Mouse (Mus musculus) E14TG2a.4 (cell line): ENCODE measurements around the gene Pdzk1ip1.

ENCODE experiments used
- H3K27me3 ChIP-seq: 2 replicates; pipeline ENCODE4 v1.6.1; 2014; ENCODE audit warnings: low read length, control low read depth; ENCODE audit not compliant: insufficient read depth
- H3K36me3 ChIP-seq: 2 replicates; pipeline ENCODE4 v1.6.1; 2014; ENCODE audit warnings: low read length, control low read depth; ENCODE audit not compliant: insufficient read depth
- H3K4me1 ChIP-seq: replicated peaks from 2 replicates; pipeline ENCODE4 v1.6.1; 2014; ENCODE audit warnings: low read depth, low read length, control low read depth
- H3K4me3 ChIP-seq: replicated peaks from 2 replicates; pipeline ENCODE4 v1.5.1; 2014; ENCODE audit warnings: mild to moderate bottlenecking, low read length
- H3K9me3 ChIP-seq: 2 replicates; pipeline ENCODE4 v1.6.1; 2014; ENCODE audit warnings: low read length, control low read depth
- CTCF ChIP-seq: conservative IDR thresholded peaks from 2 replicates; pipeline ENCODE4 v1.5.1; 2014; ENCODE audit warnings: low read length
- NANOG ChIP-seq: IDR thresholded peaks from 2 replicates; pipeline ENCODE4 v1.6.1; 2014; ENCODE audit warnings: borderline replicate concordance, low read length, mixed read lengths
- POU5F1 ChIP-seq: IDR thresholded peaks from 2 replicates; pipeline ENCODE4 v1.6.1; 2014; ENCODE audit warnings: low read length, borderline replicate concordance

The Pdzk1ip1 gene

DNA sequence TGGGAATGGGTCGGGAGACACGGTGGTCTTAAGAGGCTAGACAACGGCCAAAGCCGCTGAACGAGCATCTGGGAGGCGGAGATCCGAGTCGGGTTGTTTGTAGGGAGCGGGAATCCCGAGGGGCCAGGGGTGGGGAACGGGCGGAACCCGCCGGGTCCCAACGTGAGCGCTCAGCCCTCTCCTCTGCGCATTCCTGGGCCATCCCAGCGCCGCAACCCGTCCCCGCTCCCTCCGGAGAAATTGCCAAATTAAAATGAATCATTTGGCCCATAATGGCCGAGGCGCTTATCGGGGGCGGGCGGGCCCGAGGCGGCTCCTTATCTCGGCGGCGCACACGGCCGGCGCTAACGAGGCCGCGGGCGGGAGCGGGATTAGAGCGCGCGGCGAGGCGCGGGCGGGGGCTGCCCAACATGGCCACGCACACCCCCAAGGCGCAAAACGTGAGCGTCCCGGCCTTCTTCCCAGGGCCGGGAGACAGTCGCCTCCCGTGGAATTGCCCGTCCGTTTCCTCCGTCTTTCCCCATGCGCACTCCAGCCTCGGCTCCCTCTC, 32.1 kb upstream of the Pdzk1ip1 start, which contains the start of gene Tal1:
Gene Tal1, plus strand, starts transcription at position 56 of the 550 bp plus-strand sequence.
- Histone ChIP-seq H3K4me3 (peak within 1 kb of the TSS; percentile 77), H3K9me3 (no peaks in the 10 kb centered on the region), H3K36me3 (no peaks in the 10 kb centered on the region), H3K27me3 (peaks cover 96% of the 10 kb centered on the region), H3K4me1 (peaks cover 50% of the 10 kb centered on the region)
- TF ChIP-seq NANOG = no peak
- no peak for TF ChIP-seq CTCF
- no peak for TF ChIP-seq POU5F1

DNA sequence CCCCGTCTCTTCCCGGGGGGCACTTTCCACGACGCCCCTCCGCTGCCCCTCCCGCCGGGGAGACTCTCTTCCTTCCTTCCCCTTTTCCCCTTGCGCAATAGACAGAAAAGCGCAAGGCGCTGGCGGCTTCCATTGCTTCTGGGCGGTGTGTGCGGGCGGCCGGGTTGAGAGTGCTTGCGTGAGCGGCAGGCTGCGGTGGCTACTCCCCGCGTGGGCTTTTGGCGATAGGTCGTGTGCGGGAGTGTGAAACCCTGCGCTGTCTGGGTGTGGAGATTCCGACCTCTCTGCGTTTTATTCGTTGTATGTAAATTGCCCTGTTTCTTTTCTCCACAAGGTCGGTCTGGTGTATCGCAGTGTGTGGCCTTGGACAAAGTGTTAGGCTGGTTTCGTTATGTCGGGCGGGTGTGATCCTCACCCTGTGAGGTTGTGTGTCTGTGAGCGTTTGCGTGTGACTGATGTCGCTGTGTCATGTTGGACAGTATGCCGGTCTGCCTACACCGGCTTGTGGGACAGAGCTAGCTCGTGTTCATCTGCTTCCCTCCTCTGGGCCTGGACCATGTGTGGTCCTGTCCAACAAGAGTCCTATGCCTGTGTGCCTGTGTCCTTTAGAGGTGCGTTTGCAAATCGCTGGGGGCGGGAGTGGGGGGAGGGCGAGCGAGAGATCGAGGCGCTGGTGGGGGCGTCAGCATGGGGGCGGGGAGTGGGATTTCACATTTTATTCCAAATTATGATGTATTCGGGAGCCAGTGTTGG, 31.4 kb upstream of the Pdzk1ip1 start:
- no peaks in the 10 kb centered on the region for H3K36me3 ChIP-seq
- peak overlapping the region; percentile 77 for H3K4me3 ChIP-seq
- H3K9me3 ChIP-seq = no peaks in the 10 kb centered on the region
- TF ChIP-seq NANOG = no peak
- TF ChIP-seq POU5F1 = peak; percentile 9; the same call in 1 of the 2 replicates
- no peak for TF ChIP-seq CTCF
- H3K27me3 ChIP-seq = peaks cover 96% of the 10 kb centered on the region
- H3K4me1 ChIP-seq = peaks cover 50% of the 10 kb centered on the region

GRCm38 (mm10) chr4:115057674-115058316, 30.7 kb upstream of the Pdzk1ip1 start:
- no peak for TF ChIP-seq CTCF
- TF ChIP-seq POU5F1 = no peak
- TF ChIP-seq NANOG = no peak
- no peak overlapping the region; the same call in 1 of the 2 replicates for H3K4me3 ChIP-seq
- no peaks in the 10 kb centered on the region for H3K9me3 ChIP-seq
- no peaks in the 10 kb centered on the region for H3K36me3 ChIP-seq
- peaks cover 50% of the 10 kb centered on the region for H3K4me1 ChIP-seq
- H3K27me3 ChIP-seq = peaks cover 96% of the 10 kb centered on the region

DNA sequence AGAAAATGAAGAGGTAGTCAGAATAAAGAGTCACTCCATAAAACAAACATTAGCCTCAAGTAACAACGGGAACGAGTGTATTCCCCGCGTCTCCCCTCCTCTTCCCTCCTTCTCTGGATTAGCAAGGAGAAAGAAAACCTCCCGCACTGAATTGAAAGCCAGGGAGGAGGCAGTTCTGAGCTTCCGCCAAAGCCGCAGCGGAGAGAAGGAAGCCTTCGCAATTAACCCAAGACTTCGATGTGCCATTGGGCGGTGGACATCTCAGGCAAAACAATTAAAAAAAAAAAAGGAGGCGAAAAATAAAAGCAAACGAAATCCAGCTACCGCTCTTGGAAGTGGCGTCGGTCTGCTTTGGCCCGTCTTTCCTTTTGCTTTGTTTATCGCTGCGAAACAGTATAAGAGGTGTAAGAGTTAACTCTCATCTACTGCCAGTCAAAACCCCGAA, 30.2 kb upstream of the Pdzk1ip1 start:
- Histone ChIP-seq H3K36me3 (no peaks in the 10 kb centered on the region), H3K9me3 (no peaks in the 10 kb centered on the region), H3K27me3 (peaks cover 97% of the 10 kb centered on the region), H3K4me3 (no peak overlapping the region), H3K4me1 (peaks cover 48% of the 10 kb centered on the region)
- no peak for TF ChIP-seq NANOG

GRCm38 (mm10) chr4:115058871-115059590, 29.5 kb upstream of the Pdzk1ip1 start:
- Histone ChIP-seq H3K4me3 (peak overlapping the region; percentile 23; the same call in 1 of the 2 replicates), H3K36me3 (no peaks in the 10 kb centered on the region), H3K27me3 (peaks cover 97% of the 10 kb centered on the region), H3K4me1 (peaks cover 55% of the 10 kb centered on the region), H3K9me3 (no peaks in the 10 kb centered on the region)
- TF ChIP-seq POU5F1 = no peak

DNA sequence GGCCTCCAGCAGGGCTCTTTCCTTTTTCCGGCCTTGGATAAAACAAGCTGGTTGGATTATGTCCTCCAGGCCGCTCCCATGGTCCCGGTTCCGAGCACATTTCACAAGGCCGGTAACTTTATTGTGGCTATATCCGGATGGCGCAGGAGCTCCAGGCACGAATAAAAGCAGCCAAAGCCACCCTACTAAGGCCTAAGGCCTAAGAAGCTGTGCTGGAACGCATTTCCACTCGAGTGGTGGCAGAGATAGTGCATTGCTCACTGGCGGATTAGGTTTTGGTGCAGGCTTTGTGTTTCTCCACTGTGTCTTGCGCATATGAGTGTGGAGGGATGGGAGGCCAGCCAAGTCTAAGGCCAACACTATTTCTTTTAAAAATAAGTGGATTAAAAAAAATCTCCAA, 28.6 kb upstream of the Pdzk1ip1 start:
- Histone ChIP-seq H3K4me3 (no peak overlapping the region; the same call in 1 of the 2 replicates), H3K27me3 (peaks cover 98% of the 10 kb centered on the region), H3K36me3 (no peaks in the 10 kb centered on the region), H3K4me1 (peaks cover 56% of the 10 kb centered on the region), H3K9me3 (no peaks in the 10 kb centered on the region)
- TF ChIP-seq NANOG = no peak
- no peak for TF ChIP-seq POU5F1
- no peak for TF ChIP-seq CTCF

- Histone ChIP-seq H3K9me3 (no peaks in the 10 kb centered on the region), H3K36me3 (no peaks in the 10 kb centered on the region), H3K27me3 (peaks cover 98% of the 10 kb centered on the region), H3K4me3 (no peak overlapping the region), H3K4me1 (peaks cover 56% of the 10 kb centered on the region)
- no peak for TF ChIP-seq NANOG
- no peak for TF ChIP-seq CTCF
- TF ChIP-seq POU5F1 = no peak
Measured at GRCm38 (mm10) chr4:115060753-115061152, 27.8 kb upstream of the Pdzk1ip1 start.

DNA sequence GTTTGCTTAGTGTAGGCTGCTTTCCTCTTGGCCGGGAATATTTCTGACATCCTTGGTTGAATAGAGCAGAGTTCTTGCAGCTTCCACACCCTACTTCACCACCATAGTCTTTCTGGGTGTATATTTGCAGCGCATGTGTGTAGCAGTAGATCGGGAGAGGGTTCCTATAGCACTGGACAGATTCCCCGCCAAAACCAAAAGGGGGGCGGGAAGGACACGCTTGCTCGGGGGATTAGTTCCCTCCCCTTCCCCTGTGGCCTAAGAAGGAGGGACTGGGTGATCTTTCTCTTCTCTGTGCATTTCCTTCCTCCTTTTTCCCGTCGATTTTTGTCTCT, 26.0 kb upstream of the Pdzk1ip1 start:
- H3K9me3 ChIP-seq = no peaks in the 10 kb centered on the region
- H3K27me3 ChIP-seq = peaks cover 96% of the 10 kb centered on the region
- no peak for TF ChIP-seq POU5F1
- TF ChIP-seq CTCF = no peak
- H3K4me1 ChIP-seq = peaks cover 46% of the 10 kb centered on the region
- H3K36me3 ChIP-seq = no peaks in the 10 kb centered on the region
- peak overlapping the region; percentile 76 for H3K4me3 ChIP-seq
